Mouse (Mus musculus): ENCODE measurements around the gene Card14.

Gene Card14

GRCm38 (mm10) chr11:119292861-119293260, 14.7 kb upstream of the Card14 start:
- ChIA-PET CTCF (interaction anchor here in 3 of 4 experiments (0.6 to 0.7 kb wide), 3 partner anchors 10 to 1131 kb away, joined by 4 to 6 read pairs (median 4); no protein-coding TSS in a partner anchor), POLR2A (interaction anchor here in 2 of 4 experiments (0.6 to 2.1 kb wide), 11 partner anchors 9 to 992 kb away, joined by 3 to 12 read pairs (median 3); no protein-coding TSS in a partner anchor)

DNA sequence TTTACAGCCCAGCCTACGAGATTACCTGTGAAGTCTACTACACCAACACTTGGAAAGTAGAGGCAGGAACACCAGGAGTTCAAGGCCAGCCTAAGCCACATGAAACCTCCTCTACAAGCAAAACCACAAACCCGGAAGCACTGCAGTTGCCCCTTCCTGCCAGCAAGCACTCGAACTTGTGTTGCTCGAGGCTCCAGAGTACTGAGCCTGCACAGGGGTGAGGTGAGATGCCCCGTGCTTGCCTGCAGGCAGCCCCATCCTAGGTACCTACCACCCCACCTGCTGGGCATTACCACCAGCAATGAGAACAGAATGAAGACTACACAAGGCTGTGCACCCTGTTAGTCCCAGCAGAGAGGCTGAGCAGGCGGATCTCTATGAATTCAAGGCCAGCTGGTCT, 9.6 kb upstream of the Card14 start:
- POLR2A ChIA-PET, result interaction anchor here in 3 of 4 experiments (0.7 to 3.3 kb wide), 12 partner anchors 8 to 212 kb away, joined by 3 to 10 read pairs (median 4); partner anchors contain the start of genes Cbx4 (in 1 of the 3) and Gaa (in 1 of the 3)
- CTCF ChIA-PET, result interaction anchor here in 1 of 4 experiments (0.6 kb wide), 2 partner anchors 195 to 248 kb away, joined by 3 to 4 read pairs; no protein-coding TSS in a partner anchor

- CTCF ChIA-PET, result interaction anchor here (0.6 to 2.0 kb wide), 8 partner anchors 23 to 611 kb away, joined by 3 to 7 read pairs (median 4); no protein-coding TSS in a partner anchor
- POLR2A ChIA-PET, result interaction anchor here (0.6 to 3.3 kb wide), 46 partner anchors 9 to 1009 kb away, joined by 3 to 10 read pairs (median 3); partner anchors contain the start of genes Gaa (in 2 of the 4), Baiap2 (in 1 of the 4), Cbx4 (in 1 of the 4) and Usp36 (in 1 of the 4)
These were observed 8.7 kb upstream of the Card14 start for GRCm38 (mm10) chr11:119298917-119299316.

GRCm38 (mm10) chr11:119299391-119300245, 8.0 kb upstream of the Card14 start, which contains the start of gene Eif4a3:
TSS of gene Eif4a3 (minus strand) at chr11:119300089.
- ChIA-PET CTCF (interaction anchor here (0.6 to 2.0 kb wide), 9 partner anchors 23 to 610 kb away, joined by 3 to 10 read pairs (median 4); no protein-coding TSS in a partner anchor), POLR2A (interaction anchor here (0.6 to 3.3 kb wide), 49 partner anchors 9 to 1050 kb away, joined by 3 to 10 read pairs (median 3); partner anchors contain the start of genes Gaa (in 2 of the 4), Baiap2 (in 1 of the 4), Cbx4 (in 1 of the 4) and Chmp6 (in 1 of the 4))

GRCm38 (mm10) chr11:119300246-119300935, 7.2 kb upstream of the Card14 start:
- CTCF ChIA-PET, result interaction anchor here in 3 of 4 experiments (0.6 to 2.0 kb wide), 4 partner anchors 24 to 33 kb away, joined by 3 to 4 read pairs (median 3); partner anchors contain the start of gene Gaa (in 1 of the 3)

GRCm38 (mm10) chr11:119300986-119301385, 6.6 kb upstream of the Card14 start:
- POLR2A ChIA-PET, result interaction anchor here in 3 of 4 experiments (0.6 to 3.3 kb wide), 11 partner anchors 10 to 92 kb away, joined by 3 to 9 read pairs (median 4); partner anchors contain the start of genes Gaa (in 1 of the 3) and Rnf213 (in 1 of the 3)
- CTCF ChIA-PET, result interaction anchor here in 1 of 4 experiments (0.6 kb wide), 1 partner anchor 95 kb away, joined by 11 read pairs; no protein-coding TSS in a partner anchor

More at GRCm38 (mm10) chr11:119300246-119300935, 7.2 kb upstream of the Card14 start:
- POLR2A ChIA-PET, result interaction anchor here in 3 of 4 experiments (0.6 to 3.3 kb wide), 19 partner anchors 11 to 1049 kb away, joined by 3 to 10 read pairs (median 4); partner anchors contain the start of genes Chmp6 (in 1 of the 3), Endov (in 1 of the 3), Gaa (in 1 of the 3) and Rnf213 (in 1 of the 3)

DNA sequence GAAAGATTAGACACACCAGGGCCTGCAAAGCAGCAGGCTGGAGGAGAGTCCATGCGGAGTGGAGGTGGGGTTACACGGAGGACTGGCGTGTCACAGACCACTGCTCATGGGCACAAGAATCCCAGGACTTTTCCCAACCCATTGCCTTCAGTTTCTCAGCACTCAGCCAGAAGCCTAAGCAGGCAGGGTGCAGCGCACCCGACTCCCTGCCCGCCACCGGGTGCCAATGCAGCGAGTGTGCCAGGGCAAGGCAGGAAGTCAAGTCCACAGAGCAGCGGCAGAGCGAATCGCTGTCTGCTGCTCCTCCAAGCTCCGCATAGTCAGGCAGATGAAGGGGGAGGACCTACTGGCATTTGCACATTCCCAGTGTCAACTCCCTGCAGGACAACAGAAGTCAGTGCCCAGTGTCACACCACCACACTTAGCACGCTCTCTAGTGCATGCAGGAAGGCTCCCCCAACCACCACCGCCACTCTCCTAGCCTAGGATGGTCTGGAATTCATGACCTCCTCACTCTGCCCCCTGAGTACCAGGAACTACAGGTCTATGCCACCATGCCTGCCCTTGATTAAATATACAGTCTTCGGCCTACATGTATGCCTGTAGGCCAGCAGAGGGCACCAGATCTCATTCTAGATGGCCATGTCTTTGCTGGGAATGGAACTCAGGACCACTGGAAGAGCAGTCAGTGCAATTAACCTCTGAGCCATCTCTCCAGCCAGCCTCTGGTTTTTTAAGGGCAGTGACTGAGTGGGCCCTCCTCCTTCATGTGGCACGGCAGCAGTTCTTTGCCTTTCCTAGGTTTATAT, 2.5 kb upstream of the Card14 start:
- CTCF ChIA-PET, result interaction anchor here (0.5 to 2.6 kb wide), 18 partner anchors 10 to 186 kb away, joined by 3 to 9 read pairs (median 3); partner anchors contain the start of gene Endov (in 1 of the 4)
- POLR2A ChIA-PET, result interaction anchor here in 3 of 4 experiments (0.5 to 4.5 kb wide), 10 partner anchors 9 to 122 kb away, joined by 3 to 26 read pairs (median 4); no protein-coding TSS in a partner anchor

GRCm38 (mm10) chr11:119306762-119307657, 558 bp upstream of the Card14 start:
- CTCF ChIA-PET, result interaction anchor here in 2 of 4 experiments (0.5 to 2.6 kb wide), 5 partner anchors 18 to 66 kb away, joined by 3 to 11 read pairs (median 5); no protein-coding TSS in a partner anchor
- POLR2A ChIA-PET, result interaction anchor here (0.6 to 4.5 kb wide), 10 partner anchors 7 to 636 kb away, joined by 3 to 26 read pairs (median 3); partner anchors contain the start of genes Baiap2 (in 1 of the 4), Sgsh (in 1 of the 4) and Slc26a11 (in 1 of the 4)

DNA sequence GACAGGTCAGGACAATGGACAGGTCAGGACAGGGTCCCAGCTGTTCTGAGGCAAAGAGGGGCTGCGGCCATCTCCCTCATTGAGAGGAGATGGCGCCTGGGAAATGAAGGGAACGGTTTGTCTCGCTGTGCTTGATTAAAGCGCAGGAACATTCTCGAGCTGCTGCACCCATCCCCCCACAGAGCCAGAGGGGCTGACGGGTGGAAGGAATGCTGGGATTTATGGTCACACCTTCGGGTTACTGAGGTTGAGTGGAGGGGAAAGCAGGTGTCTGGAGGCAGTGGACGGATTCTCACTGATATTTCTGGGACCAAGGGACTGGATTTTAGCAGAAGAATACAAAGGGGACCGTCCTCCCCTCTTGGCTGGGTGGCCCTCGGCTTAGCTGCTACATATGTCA, 348 bp downstream of the Card14 start:
- ChIA-PET CTCF (no interaction called here), POLR2A (interaction anchor here in 2 of 4 experiments (0.7 to 1.6 kb wide), 2 partner anchors 10 to 90 kb away, joined by 3 to 4 read pairs; no protein-coding TSS in a partner anchor)

GRCm38 (mm10) chr11:119310621-119311020, 3.1 kb downstream of the Card14 start:
- CTCF ChIA-PET, result interaction anchor here in 1 of 4 experiments (0.9 kb wide), 1 partner anchor 620 kb away, joined by 3 read pairs; no protein-coding TSS in a partner anchor
- POLR2A ChIA-PET, result interaction anchor here in 2 of 4 experiments (1.4 to 2.7 kb wide), 2 partner anchors 11 to 146 kb away, joined by 3 to 9 read pairs; partner anchors contain the start of gene Eif4a3 (in 1 of the 2)

- ChIA-PET CTCF (interaction anchor here (0.7 to 1.6 kb wide), 6 partner anchors 9 to 177 kb away, joined by 3 to 5 read pairs (median 4); partner anchors contain the start of gene Endov (in 1 of the 4)), POLR2A (interaction anchor here (0.5 to 4.3 kb wide), 21 partner anchors 8 to 628 kb away, joined by 3 to 26 read pairs (median 3); partner anchors contain the start of genes Baiap2 (in 1 of the 4), Eif4a3 (in 1 of the 4) and Rnf213 (in 1 of the 4))
These were observed 6.8 kb downstream of the Card14 start for GRCm38 (mm10) chr11:119314252-119314936.

DNA sequence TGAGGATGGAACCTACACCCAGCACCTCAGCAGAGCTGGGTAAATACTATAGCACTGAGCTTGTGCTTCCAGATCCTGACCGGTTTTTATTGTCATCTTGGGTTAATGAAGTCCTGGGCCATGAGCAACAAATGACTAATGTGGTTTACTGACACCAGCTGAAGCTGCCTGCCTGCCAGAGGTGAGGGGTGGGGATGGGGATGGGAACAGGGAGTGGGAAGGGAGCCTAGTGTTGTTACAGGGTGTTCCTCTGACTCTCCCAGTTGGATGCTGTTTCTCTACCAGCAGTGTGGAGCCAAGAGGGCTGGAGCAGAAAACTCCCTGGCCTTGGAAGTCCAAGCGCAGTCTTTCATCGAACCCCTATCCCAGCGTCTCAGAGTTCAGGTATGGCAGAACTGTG, 9.2 kb downstream of the Card14 start:
- ChIA-PET POLR2A (interaction anchor here in 3 of 4 experiments (0.6 to 1.8 kb wide), 8 partner anchors 8 to 85 kb away, joined by 3 to 5 read pairs (median 3); partner anchors contain the start of gene Eif4a3 (in 1 of the 3)), CTCF (interaction anchor here in 2 of 4 experiments (0.7 to 1.6 kb wide), 3 partner anchors 10 to 119 kb away, joined by 3 to 4 read pairs (median 3); no protein-coding TSS in a partner anchor)

- ChIA-PET POLR2A (interaction anchor here in 3 of 4 experiments (0.5 to 2.2 kb wide), 6 partner anchors 8 to 152 kb away, joined by 3 to 11 read pairs (median 4); no protein-coding TSS in a partner anchor), CTCF (interaction anchor here in 1 of 4 experiments (0.9 to 1.3 kb wide), 2 partner anchors 9 to 10 kb away, joined by 3 to 4 read pairs; no protein-coding TSS in a partner anchor)
These were observed 15.0 kb downstream of the Card14 start for GRCm38 (mm10) chr11:119322521-119322920.

DNA sequence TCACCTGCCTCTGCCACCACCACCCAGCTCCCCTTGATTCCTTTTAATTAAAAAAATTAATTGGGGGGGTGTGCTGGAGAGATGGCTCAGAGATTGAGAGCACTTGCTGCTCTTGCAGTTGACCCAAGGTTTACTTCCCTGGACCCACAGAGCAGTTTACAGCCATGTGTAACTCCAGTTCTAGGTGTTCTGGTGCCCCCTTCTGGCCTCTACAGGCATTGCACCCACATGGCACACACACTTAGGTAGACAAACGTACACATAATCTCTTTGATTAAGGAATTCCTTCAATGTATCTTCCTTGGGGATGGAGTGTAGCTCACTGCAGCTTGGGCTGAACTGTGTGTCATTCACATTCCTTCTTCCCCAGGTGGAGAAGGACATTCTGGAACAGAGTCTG, 17.5 kb downstream of the Card14 start:
- ChIA-PET POLR2A (interaction anchor here in 2 of 4 experiments (1.0 to 1.5 kb wide), 3 partner anchors 11 to 19 kb away, joined by 3 to 4 read pairs (median 3); no protein-coding TSS in a partner anchor), CTCF (interaction anchor here (0.5 to 2.8 kb wide), 13 partner anchors 12 to 1596 kb away, joined by 3 to 9 read pairs (median 4); partner anchors contain the start of genes Sgsh (in 2 of the 4), Slc26a11 (in 2 of the 4) and Gaa (in 1 of the 4))
